Mouse (Mus musculus): ENCODE measurements at regions not wholly inside any gene's neighbourhood (a gene's known extent, or its start where the extent isn't known, plus 50 kb on each side); places are given as distances from the start of the nearest gene placed in this dataset.

- Histone ChIP-seq H3K9me3 (replicated peaks; ENCODE audit: control insufficient read depth, insufficient read depth, low read length, poor library complexity, severe bottlenecking) (no peaks in the 10 kb centered on the region), H3K4me1 (ENCODE audit: control insufficient read depth, insufficient read depth, low read length) (no peaks in the 10 kb centered on the region), H3K27ac (ENCODE audit: insufficient read depth, low read length) (no peak overlapping the region), H3K4me3 (ENCODE audit: low read depth, low read length) (no peak overlapping the region), H3K27me3 (ENCODE audit: control insufficient read depth, insufficient read depth, low read length, poor library complexity, severe bottlenecking) (no peaks in the 10 kb centered on the region), H3K36me3 (ENCODE audit: control insufficient read depth, insufficient read depth, low read length, poor library complexity, severe bottlenecking) (no peaks in the 10 kb centered on the region), H3K9ac (ENCODE audit: low read depth, poor library complexity, severe bottlenecking) (no peak overlapping the region)
- no peak for TF ChIP-seq POLR2A (IDR thresholded peaks at IDR 0.05; ENCODE audit: insufficient read depth, low read length)
- no peak for TF ChIP-seq CTCF (IDR thresholded peaks at IDR 0.05; ENCODE audit: low read depth, low read length)
- no peak for TF ChIP-seq EP300 (IDR thresholded peaks at IDR 0.05; ENCODE audit: insufficient read depth, low read depth, low read length)
Observed at GRCm38 (mm10) chr8:49555724-49556457, 712.1 kb upstream of the Tenm3 start.

- no peak overlapping the region for H3K27ac ChIP-seq (ENCODE audit: insufficient read depth, low read length)
- no peaks in the 10 kb centered on the region for H3K27me3 ChIP-seq (ENCODE audit: control insufficient read depth, insufficient read depth, low read length, poor library complexity, severe bottlenecking)
- H3K9me3 ChIP-seq (replicated peaks; ENCODE audit: control insufficient read depth, insufficient read depth, low read length, poor library complexity, severe bottlenecking): no peaks in the 10 kb centered on the region
- no peak overlapping the region for H3K9ac ChIP-seq (ENCODE audit: low read depth, poor library complexity, severe bottlenecking)
- H3K36me3 ChIP-seq (ENCODE audit: control insufficient read depth, insufficient read depth, low read length, poor library complexity, severe bottlenecking): no peaks in the 10 kb centered on the region
- H3K4me1 ChIP-seq (ENCODE audit: control insufficient read depth, insufficient read depth, low read length): no peaks in the 10 kb centered on the region
- H3K4me3 ChIP-seq (ENCODE audit: low read depth, low read length): no peak overlapping the region
- TF ChIP-seq EP300 (IDR thresholded peaks at IDR 0.05; ENCODE audit: insufficient read depth, low read depth, low read length) (no peak), CTCF (IDR thresholded peaks at IDR 0.05; ENCODE audit: low read depth, low read length) (no peak), POLR2A (IDR thresholded peaks at IDR 0.05; ENCODE audit: insufficient read depth, low read length) (no peak)
Observed at GRCm38 (mm10) chr8:49553175-49553574, 709.4 kb upstream of the Tenm3 start.

- TF ChIP-seq EP300 (IDR thresholded peaks at IDR 0.05; ENCODE audit: insufficient read depth, low read depth, low read length): no peak
- TF ChIP-seq CTCF (IDR thresholded peaks at IDR 0.05; ENCODE audit: low read depth, low read length): no peak
- TF ChIP-seq POLR2A (IDR thresholded peaks at IDR 0.05; ENCODE audit: insufficient read depth, low read length): no peak
- Histone ChIP-seq H3K36me3 (ENCODE audit: control insufficient read depth, insufficient read depth, low read length, poor library complexity, severe bottlenecking) (no peaks in the 10 kb centered on the region), H3K27ac (ENCODE audit: insufficient read depth, low read length) (no peak overlapping the region), H3K9me3 (replicated peaks; ENCODE audit: control insufficient read depth, insufficient read depth, low read length, poor library complexity, severe bottlenecking) (no peaks in the 10 kb centered on the region), H3K27me3 (ENCODE audit: control insufficient read depth, insufficient read depth, low read length, poor library complexity, severe bottlenecking) (no peaks in the 10 kb centered on the region), H3K4me1 (ENCODE audit: control insufficient read depth, insufficient read depth, low read length) (no peaks in the 10 kb centered on the region), H3K4me3 (ENCODE audit: low read depth, low read length) (no peak overlapping the region), H3K9ac (ENCODE audit: low read depth, poor library complexity, severe bottlenecking) (no peak overlapping the region)
Observed at GRCm38 (mm10) chr8:49543321-49543720, 699.6 kb upstream of the Tenm3 start.

- no peak overlapping the region for H3K27ac ChIP-seq (ENCODE audit: insufficient read depth, low read length)
- H3K4me1 ChIP-seq (ENCODE audit: control insufficient read depth, insufficient read depth, low read length): no peaks in the 10 kb centered on the region
- no peaks in the 10 kb centered on the region for H3K9me3 ChIP-seq (replicated peaks; ENCODE audit: control insufficient read depth, insufficient read depth, low read length, poor library complexity, severe bottlenecking)
- no peak overlapping the region for H3K9ac ChIP-seq (ENCODE audit: low read depth, poor library complexity, severe bottlenecking)
- TF ChIP-seq EP300 (IDR thresholded peaks at IDR 0.05; ENCODE audit: insufficient read depth, low read depth, low read length): no peak
- no peak for TF ChIP-seq CTCF (IDR thresholded peaks at IDR 0.05; ENCODE audit: low read depth, low read length)
- TF ChIP-seq POLR2A (IDR thresholded peaks at IDR 0.05; ENCODE audit: insufficient read depth, low read length): no peak
- H3K36me3 ChIP-seq (ENCODE audit: control insufficient read depth, insufficient read depth, low read length, poor library complexity, severe bottlenecking): no peaks in the 10 kb centered on the region
- no peaks in the 10 kb centered on the region for H3K27me3 ChIP-seq (ENCODE audit: control insufficient read depth, insufficient read depth, low read length, poor library complexity, severe bottlenecking)
- no peak overlapping the region for H3K4me3 ChIP-seq (ENCODE audit: low read depth, low read length)
Observed at GRCm38 (mm10) chr8:49541337-49541736, 697.6 kb upstream of the Tenm3 start.

- Histone ChIP-seq H3K27me3 (ENCODE audit: control insufficient read depth, insufficient read depth, low read length, poor library complexity, severe bottlenecking) (no peaks in the 10 kb centered on the region; the same call in 1 of the 2 replicates), H3K9ac (ENCODE audit: low read depth, poor library complexity, severe bottlenecking) (no peak overlapping the region), H3K27ac (ENCODE audit: insufficient read depth, low read length) (no peak overlapping the region), H3K36me3 (ENCODE audit: control insufficient read depth, insufficient read depth, low read length, poor library complexity, severe bottlenecking) (no peaks in the 10 kb centered on the region), H3K4me1 (ENCODE audit: control insufficient read depth, insufficient read depth, low read length) (no peaks in the 10 kb centered on the region), H3K9me3 (replicated peaks; ENCODE audit: control insufficient read depth, insufficient read depth, low read length, poor library complexity, severe bottlenecking) (no peaks in the 10 kb centered on the region), H3K4me3 (ENCODE audit: low read depth, low read length) (no peak overlapping the region)
- TF ChIP-seq POLR2A (IDR thresholded peaks at IDR 0.05; ENCODE audit: insufficient read depth, low read length) (no peak), CTCF (IDR thresholded peaks at IDR 0.05; ENCODE audit: low read depth, low read length) (no peak), EP300 (IDR thresholded peaks at IDR 0.05; ENCODE audit: insufficient read depth, low read depth, low read length) (no peak)
Observed at GRCm38 (mm10) chr8:49533412-49534351, 689.9 kb upstream of the Tenm3 start.
